Mouse (Mus musculus) midbrain, embryonic 14.5 days (tissue): ENCODE measurements around the gene Pdzd7. TPM values are rescaled to one million over a fixed set of nuclear protein-coding genes. Genes with fewer than 3 reads are reported as not detected.

ENCODE experiments used
- ATAC-seq: fragments of 200-750 bp; cut with Nextera tagmentation; 2 replicates; pipeline ENCODE4 v1.8.0; 2017; ENCODE audit warnings: moderate number of reproducible peaks, moderate library complexity; ENCODE audit not compliant: low FRiP score, low TSS enrichment
- DNase-seq: peaks from one replicate; pipeline ENCODE4 v3.0.0-alpha.2; 2015
- H3K27ac ChIP-seq: fragments of 300-500 bp; sonication (generic); replicated peaks from 2 replicates; pipeline ENCODE4 v1.5.1; 2014; ENCODE audit warnings: mild to moderate bottlenecking, low read depth, low read length, moderate library complexity
- H3K27me3 ChIP-seq: fragments of 300-500 bp; sonication (generic); 2 replicates; pipeline ENCODE4 v1.6.1; 2014; ENCODE audit warnings: low read length, control low read depth, mixed read lengths; ENCODE audit not compliant: control insufficient read depth, insufficient read depth
- H3K36me3 ChIP-seq: fragments of 300-500 bp; sonication (generic); 2 replicates; pipeline ENCODE4 v1.6.1; 2014; ENCODE audit warnings: low read length, control low read depth; ENCODE audit not compliant: control insufficient read depth, insufficient read depth
- H3K4me1 ChIP-seq: fragments of 300-500 bp; sonication (generic); 2 replicates; pipeline ENCODE4 v1.6.1; 2014; ENCODE audit warnings: mild to moderate bottlenecking, antibody characterized with exemption, low read length, control low read depth; ENCODE audit not compliant: control insufficient read depth, insufficient read depth
- H3K4me2 ChIP-seq: fragments of 300-500 bp; sonication (generic); 2 replicates; pipeline ENCODE4 v1.6.1; 2014; ENCODE audit warnings: mild to moderate bottlenecking, low read length, moderate library complexity
- H3K4me3 ChIP-seq: fragments of 300-500 bp; sonication (generic); replicated peaks from 2 replicates; pipeline ENCODE4 v1.5.1; 2014; ENCODE audit warnings: low read depth, low read length
- H3K9ac ChIP-seq: fragments of 300-500 bp; sonication (generic); replicated peaks from 2 replicates; pipeline ENCODE4 v1.6.1; 2014; ENCODE audit warnings: mild to moderate bottlenecking, low read length, moderate library complexity
- H3K9me3 ChIP-seq: fragments of 300-500 bp; sonication (generic); 2 replicates; pipeline ENCODE4 v1.6.1; 2016; ENCODE audit warnings: low read length, control low read depth, mixed read lengths; ENCODE audit not compliant: control insufficient read depth
- WGBS: fragments of 180-500 bp; shearing (Covaris S2); extraction: QIAGEN DNeasy Blood & Tissue Kit; methylation state at CpG from one replicate; pipeline ENCODE4 v1.1.7; 2014; 5-methylcytosine and 5-hydroxymethylcytosine counted together
- polyA plus RNA-seq: library from polyadenylated mRNA; unstranded; fragments of >200 nt; fragmentation: Nextera tagmentation; extraction: Ambion mirVana; gene quantifications from 2 replicates; pipeline ENCODE4 v1.2.1, GENCODE M21; 2014

The Pdzd7 gene
- polyA plus RNA-seq, 1 experiment from 2014 or later, result 2.8 TPM

GRCm38 (mm10) chr19:45018351-45018831 lies 27.1 kb downstream of the Pdzd7 start:
- Histone ChIP-seq H3K27ac (peak overlapping the region; percentile 95), H3K4me2 (peak overlapping the region; percentile 90), H3K27me3 (no peaks in the 10 kb centered on the region), H3K9me3 (no peaks in the 10 kb centered on the region), H3K36me3 (peaks cover 6% of the 10 kb centered on the region), H3K4me1 (peaks cover 51% of the 10 kb centered on the region), H3K9ac (peak overlapping the region; percentile 75), H3K4me3 (peak overlapping the region; percentile 63)
- peak; percentile 57 for DNase-seq
- ATAC-seq, result peak; percentile 2; the same call in 1 of the 2 replicates
- WGBS, result under 1% methylated on average over 13 of the region's 13 CpGs

GRCm38 (mm10) chr19:45017909-45018308 lies 27.6 kb downstream of the Pdzd7 start:
- H3K27me3 ChIP-seq, result no peaks in the 10 kb centered on the region
- H3K9me3 ChIP-seq, result no peaks in the 10 kb centered on the region
- DNase-seq, result peak; percentile 91
- ATAC-seq, result peak; percentile 71
- WGBS, result under 1% methylated on average over 46 of the region's 48 CpGs
- H3K9ac ChIP-seq, result peak overlapping the region; percentile 75
- H3K4me3 ChIP-seq, result peak overlapping the region; percentile 63
- peak overlapping the region; percentile 95 for H3K27ac ChIP-seq
- peak overlapping the region; percentile 90 for H3K4me2 ChIP-seq
- H3K4me1 ChIP-seq, result peaks cover 51% of the 10 kb centered on the region
- peaks cover 4% of the 10 kb centered on the region for H3K36me3 ChIP-seq

DNA sequence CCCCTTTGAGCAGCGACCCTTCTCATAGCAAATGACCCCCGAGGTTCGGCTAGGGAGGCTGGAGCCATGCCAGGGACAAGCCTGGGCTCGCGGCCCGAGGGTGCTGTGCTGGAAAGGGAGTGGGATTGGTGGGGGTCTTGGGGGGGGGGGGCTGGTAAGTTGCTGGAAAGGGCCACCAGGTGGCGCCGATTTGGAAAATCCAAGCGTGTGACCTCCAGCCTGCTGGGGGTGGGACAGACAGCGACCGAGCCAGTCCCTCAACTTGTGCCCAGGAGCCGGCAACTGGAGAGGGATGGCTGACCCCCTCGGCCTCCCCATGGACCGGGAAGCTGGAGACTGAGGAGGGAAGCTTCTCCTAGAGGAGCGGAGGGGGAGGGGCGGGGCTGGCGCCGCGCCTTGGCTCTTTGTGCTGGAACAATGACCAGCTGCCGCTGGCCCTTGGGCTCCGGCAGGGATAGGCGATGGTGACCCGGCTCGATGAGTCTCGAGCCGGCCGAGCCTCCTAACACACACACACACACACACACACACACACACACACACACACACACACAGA lies 28.2 kb downstream of the Pdzd7 start:
- peaks cover 51% of the 10 kb centered on the region for H3K4me1 ChIP-seq
- peak overlapping the region; percentile 95 for H3K27ac ChIP-seq
- H3K9ac ChIP-seq, result peak overlapping the region; percentile 75
- peak overlapping the region; percentile 63 for H3K4me3 ChIP-seq
- H3K9me3 ChIP-seq, result no peaks in the 10 kb centered on the region
- peak overlapping the region; percentile 90 for H3K4me2 ChIP-seq
- peaks cover 4% of the 10 kb centered on the region for H3K36me3 ChIP-seq
- under 1% methylated on average over 27 of the region's 27 CpGs for WGBS
- H3K27me3 ChIP-seq, result no peaks in the 10 kb centered on the region
- ATAC-seq (peak; percentile 63), DNase-seq (peak; percentile 90)

DNA sequence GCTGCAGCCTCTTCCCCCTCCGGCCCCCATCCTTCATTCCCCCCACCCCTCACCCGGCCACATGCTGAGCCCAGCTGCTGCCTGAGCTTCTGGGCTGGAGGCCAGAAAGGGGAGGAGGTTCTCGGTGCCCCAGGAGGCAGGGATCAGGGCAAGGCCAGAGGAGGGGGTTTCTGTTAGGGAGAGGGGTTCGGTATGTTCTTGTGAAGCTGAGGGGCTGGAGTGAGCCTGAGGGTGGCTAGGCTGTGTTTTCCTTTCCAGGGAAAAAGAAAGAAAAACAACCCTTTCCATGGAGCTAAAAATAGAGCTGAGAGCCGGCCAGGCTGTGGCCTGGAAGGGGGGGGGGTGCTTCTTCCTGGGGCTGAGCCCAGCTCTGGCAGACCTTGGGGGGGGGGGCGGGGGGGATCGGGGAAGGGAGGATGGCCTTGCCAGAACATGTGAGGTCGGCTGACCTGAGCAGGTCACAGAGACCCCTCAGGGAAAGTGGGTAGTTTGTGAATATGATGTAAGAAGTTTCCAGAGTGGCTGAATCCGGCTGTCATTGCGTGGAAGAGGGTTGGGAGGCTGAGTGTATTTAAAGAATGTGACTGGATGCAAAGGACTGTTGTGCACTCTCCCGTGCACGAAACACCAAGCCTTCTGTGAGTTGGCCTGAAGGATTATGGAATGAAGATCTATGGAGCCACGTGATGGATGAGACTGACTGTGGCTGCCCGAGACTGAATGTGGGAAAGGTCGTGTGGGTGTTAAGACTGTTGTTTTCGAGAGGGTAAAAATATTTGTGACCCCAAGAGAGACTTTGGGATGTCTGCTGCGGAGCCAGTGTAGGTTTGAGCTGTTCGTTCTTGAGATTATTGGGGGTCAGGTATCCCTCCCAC lies 28.9 kb downstream of the Pdzd7 start:
- H3K4me3 ChIP-seq, result peak overlapping the region; percentile 63
- peaks cover 51% of the 10 kb centered on the region for H3K4me1 ChIP-seq
- WGBS, result 1% methylated on average over 18 of the region's 18 CpGs
- H3K36me3 ChIP-seq, result peaks cover 8% of the 10 kb centered on the region
- H3K9ac ChIP-seq, result peak overlapping the region; percentile 75
- H3K9me3 ChIP-seq, result no peaks in the 10 kb centered on the region
- peak; percentile 81 for DNase-seq
- H3K27me3 ChIP-seq, result no peaks in the 10 kb centered on the region
- ATAC-seq, result peak; percentile 32; the same call in 1 of the 2 replicates
- peak overlapping the region; percentile 90 for H3K4me2 ChIP-seq
- H3K27ac ChIP-seq, result peak overlapping the region; percentile 95

DNA sequence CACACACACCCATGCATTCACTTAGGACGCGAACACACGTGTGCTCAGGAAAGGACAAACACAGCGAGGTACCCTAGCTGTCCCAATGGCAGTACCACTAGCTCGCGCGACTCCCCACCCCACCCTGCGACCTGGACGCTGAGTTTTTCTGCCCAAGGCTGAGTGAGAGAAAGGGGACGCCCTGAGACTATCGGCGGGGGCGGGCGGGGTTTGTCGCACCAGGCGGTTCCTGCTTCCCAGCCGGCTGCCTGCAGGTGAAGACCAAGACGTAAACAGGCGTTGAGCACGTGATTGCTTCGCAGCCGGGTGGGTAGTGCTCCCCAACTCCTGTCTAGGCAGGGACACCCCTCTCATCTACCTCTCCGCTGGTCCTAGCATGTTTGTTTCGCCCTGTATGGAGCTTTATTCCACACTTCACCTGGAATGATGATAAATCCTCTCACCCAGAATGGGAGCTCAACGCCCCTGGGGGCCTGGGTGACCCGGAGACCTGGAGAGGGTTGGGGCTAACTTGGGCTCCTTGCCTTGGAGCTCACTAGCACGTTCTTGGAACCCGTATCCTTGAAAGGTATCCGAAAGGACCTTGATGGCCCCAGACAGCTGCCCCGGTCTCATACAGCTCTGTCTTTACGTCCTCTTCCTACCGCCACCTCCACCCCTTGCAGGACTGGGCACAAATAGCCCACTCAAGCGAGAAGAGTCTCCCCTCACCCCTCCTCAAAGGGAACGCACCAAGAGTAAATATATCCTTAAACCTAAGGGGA lies 29.8 kb downstream of the Pdzd7 start:
- 2% methylated on average over 34 of the region's 34 CpGs for whole genome bisulfite sequencing
- H3K4me3 ChIP-seq, result peak overlapping the region; percentile 26
- peak overlapping the region; percentile 95 for H3K27ac ChIP-seq
- ATAC-seq, result no peak
- H3K9ac ChIP-seq, result peak overlapping the region; percentile 17
- H3K4me1 ChIP-seq, result peaks cover 46% of the 10 kb centered on the region
- peak overlapping the region; percentile 90 for H3K4me2 ChIP-seq
- no peaks in the 10 kb centered on the region for H3K9me3 ChIP-seq
- H3K36me3 ChIP-seq, result peaks cover 14% of the 10 kb centered on the region
- H3K27me3 ChIP-seq, result no peaks in the 10 kb centered on the region
- DNase-seq, result peak; percentile 52

- H3K4me1 ChIP-seq, result peaks cover 40% of the 10 kb centered on the region
- peak overlapping the region; percentile 90 for H3K4me2 ChIP-seq
- H3K36me3 ChIP-seq, result peaks cover 21% of the 10 kb centered on the region
- peak; percentile 50 for DNase-seq
- peak overlapping the region; percentile 31; the same call in 1 of the 2 replicates for H3K9ac ChIP-seq
- ATAC-seq, result no peak
- H3K27ac ChIP-seq, result no peak overlapping the region
- H3K4me3 ChIP-seq, result peak overlapping the region; percentile 26
- no peaks in the 10 kb centered on the region for H3K27me3 ChIP-seq
- no peaks in the 10 kb centered on the region for H3K9me3 ChIP-seq
- WGBS, result 1% methylated on average over 25 of the region's 25 CpGs
Measured at GRCm38 (mm10) chr19:45014981-45015402, 30.5 kb downstream of the Pdzd7 start.

DNA sequence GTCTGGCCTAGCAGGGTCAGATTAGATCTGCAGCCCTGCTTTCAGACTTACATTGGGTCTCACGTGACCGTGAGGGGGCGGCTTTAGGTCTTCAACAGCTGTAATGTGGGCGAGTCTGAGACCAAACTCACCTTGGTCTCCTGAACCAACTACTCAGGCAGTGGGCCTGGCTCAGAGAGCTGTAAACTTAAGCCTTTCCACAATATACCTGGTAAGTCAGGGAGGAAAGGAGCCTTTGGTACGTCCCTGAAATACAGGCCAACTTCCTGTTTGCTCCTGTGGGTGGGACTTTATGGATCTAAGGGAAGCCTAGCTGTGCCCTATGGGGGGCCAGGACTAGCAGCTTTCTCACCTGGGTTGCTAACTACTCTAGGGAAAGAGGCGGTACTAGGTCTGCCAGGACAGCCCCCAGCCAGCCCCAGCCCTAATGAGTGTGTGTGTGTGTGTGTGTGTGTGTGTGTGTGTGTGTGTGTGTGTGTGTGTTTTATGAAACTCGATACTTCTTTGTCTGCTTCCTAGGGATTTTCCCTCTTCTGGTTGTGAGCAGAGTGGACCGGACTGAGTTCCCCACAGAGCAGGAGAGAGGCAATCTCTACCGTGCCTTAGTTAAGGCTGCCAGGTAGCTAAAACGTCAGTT lies 31.1 kb downstream of the Pdzd7 start, which contains the start of gene Lzts2:
Lzts2 (plus strand) TSS at position 80 of the 637 bp plus-strand sequence.
- DNase-seq (no peak), ATAC-seq (no peak)
- Histone ChIP-seq H3K27me3 (no peaks in the 10 kb centered on the region), H3K9me3 (no peaks in the 10 kb centered on the region), H3K4me1 (peaks cover 38% of the 10 kb centered on the region), H3K36me3 (peaks cover 23% of the 10 kb centered on the region), H3K27ac (no peak within 1 kb of the TSS), H3K4me2 (peak within 1 kb of the TSS; percentile 90), H3K4me3 (peak within 1 kb of the TSS; percentile 26), H3K9ac (peak within 1 kb of the TSS; percentile 31; the same call in 1 of the 2 replicates)
- 18% methylated on average over 10 of the region's 10 CpGs for WGBS
